Comparison of ENCODE assay signal across 10 mouse cellular contexts in genomic region chr9:111957799-111958198, GRCm38 (mm10).
DNase-seq lines count a peak whose midpoint lies in the region; ATAC-seq and TF ChIP-seq lines count a peak whose summit lies in the region.
"Had no signal": no experiment of that assay in that cellular context is flagged by ENCODE, and none has a peak within 500 bp of the region (broad histone marks: within the 10 kb centered on the region; RNA-seq: fewer than 3 reads in every experiment).

No protein-coding gene starts in this region.

- no peak overlapping the region for H3K27ac ChIP-seq in heart, embryonic 11.5 days (ENCODE audit: low read depth, low read length)
- H3K27ac ChIP-seq in midbrain, embryonic 14.5 days (replicated peaks; ENCODE audit: low read depth, low read length) = no peak overlapping the region
- H3K27ac ChIP-seq in midbrain, embryonic 10.5 days (replicated peaks) = no peak overlapping the region
- no peak overlapping the region for H3K27ac ChIP-seq in bone marrow, adult 2 months (ENCODE audit: control insufficient read depth, insufficient read depth, low read depth, low read length, poor library complexity)
- H3K27ac ChIP-seq in stomach, postnatal 0 days (replicated peaks) = no peak overlapping the region
- H3K27ac ChIP-seq: heart, embryonic 15.5 days had no signal

- H3K9ac ChIP-seq in heart, embryonic 11.5 days (ENCODE audit: low read depth, low read length) = no peak overlapping the region
- H3K9ac ChIP-seq in midbrain, embryonic 14.5 days (replicated peaks; ENCODE audit: low read length) = no peak overlapping the region
- no peak overlapping the region for H3K9ac ChIP-seq in stomach, postnatal 0 days (ENCODE audit: low read length)
- H3K9ac ChIP-seq: heart, embryonic 15.5 days had no signal

- TF ChIP-seq CTCF in bone marrow, adult 2 months (IDR thresholded peaks at IDR 0.05; ENCODE audit: control insufficient read depth, insufficient read depth, low read length) = peak; percentile 31; the same call in 1 of the 2 replicates
- TF ChIP-seq CTCF in stomach, postnatal 0 days (IDR thresholded peaks at IDR 0.05; ENCODE audit: low read depth) = peak; percentile 64

- H3K4me2 ChIP-seq in heart, embryonic 11.5 days = no peak overlapping the region
- H3K4me2 ChIP-seq in midbrain, embryonic 14.5 days (ENCODE audit: low read length) = no peak overlapping the region
- H3K4me2 ChIP-seq in stomach, postnatal 0 days (replicated peaks; ENCODE audit: low read depth) = no peak overlapping the region
- H3K4me2 ChIP-seq: heart, embryonic 15.5 days had no signal

- H3K4me3 ChIP-seq in heart, embryonic 11.5 days (ENCODE audit: low read depth, low read length) = no peak overlapping the region
- no peak overlapping the region for H3K4me3 ChIP-seq in midbrain, embryonic 14.5 days (replicated peaks; ENCODE audit: low read depth, low read length)
- no peak overlapping the region for H3K4me3 ChIP-seq in midbrain, embryonic 10.5 days
- H3K4me3 ChIP-seq in bone marrow, adult 2 months (replicated peaks; ENCODE audit: control insufficient read depth, low read depth, low read length) = no peak overlapping the region
- H3K4me3 ChIP-seq in stomach, postnatal 0 days (ENCODE audit: low read depth, low read length) = no peak overlapping the region
- H3K4me3 ChIP-seq: heart, embryonic 15.5 days had no signal

- H3K4me1 ChIP-seq in heart, embryonic 11.5 days (ENCODE audit: control insufficient read depth, insufficient read depth, low read length) = no peaks in the 10 kb centered on the region
- H3K4me1 ChIP-seq in midbrain, embryonic 14.5 days (ENCODE audit: control insufficient read depth, insufficient read depth, low read length) = no peaks in the 10 kb centered on the region
- no peaks in the 10 kb centered on the region for H3K4me1 ChIP-seq in midbrain, embryonic 10.5 days
- H3K4me1 ChIP-seq in bone marrow, adult 2 months (ENCODE audit: control insufficient read depth, insufficient read depth, low read length) = no peaks in the 10 kb centered on the region
- H3K4me1 ChIP-seq in stomach, postnatal 0 days (replicated peaks; ENCODE audit: control insufficient read depth, insufficient read depth) = no peaks in the 10 kb centered on the region
- H3K4me1 ChIP-seq: heart, embryonic 15.5 days had no signal

- no peak for ATAC-seq in heart, embryonic 11.5 days (replicated peaks; ENCODE audit: insufficient number of reproducible peaks, low FRiP score, low TSS enrichment)
- no peak for ATAC-seq in midbrain, embryonic 14.5 days (ENCODE audit: low FRiP score, low TSS enrichment)
- no peak for ATAC-seq in stomach, postnatal 0 days (ENCODE audit: low FRiP score, low TSS enrichment)

- no peak for TF ChIP-seq POLR2A in bone marrow, adult 2 months (IDR thresholded peaks at IDR 0.05; ENCODE audit: borderline replicate concordance, control insufficient read depth, low read depth, low read length)

- no peaks in the 10 kb centered on the region for H3K9me3 ChIP-seq in heart, embryonic 11.5 days (replicated peaks; ENCODE audit: control insufficient read depth, low read length)
- no peaks in the 10 kb centered on the region for H3K9me3 ChIP-seq in midbrain, embryonic 14.5 days (ENCODE audit: control insufficient read depth, low read length)
- H3K9me3 ChIP-seq in midbrain, embryonic 10.5 days (replicated peaks) = peaks cover 9% of the 10 kb centered on the region; the same call in 1 of the 2 replicates
- no peaks in the 10 kb centered on the region for H3K9me3 ChIP-seq in stomach, postnatal 0 days (ENCODE audit: control insufficient read depth, low read length)
- H3K9me3 ChIP-seq: heart, embryonic 15.5 days had no signal

- no peaks in the 10 kb centered on the region for H3K27me3 ChIP-seq in heart, embryonic 11.5 days (ENCODE audit: control insufficient read depth, insufficient read depth, low read length)
- H3K27me3 ChIP-seq in midbrain, embryonic 14.5 days (ENCODE audit: control insufficient read depth, insufficient read depth, low read length) = no peaks in the 10 kb centered on the region
- no peaks in the 10 kb centered on the region for H3K27me3 ChIP-seq in midbrain, embryonic 10.5 days (ENCODE audit: low read depth, poor library complexity, severe bottlenecking)
- H3K27me3 ChIP-seq in stomach, postnatal 0 days (ENCODE audit: control insufficient read depth, insufficient read depth, low read length) = no peaks in the 10 kb centered on the region
- H3K27me3 ChIP-seq: heart, embryonic 15.5 days had no signal

- TF ChIP-seq EP300 in stomach, postnatal 0 days (optimal IDR thresholded peaks at IDR 0.05) = no peak

- peak; percentile 49 for DNase-seq in heart, adult 11 months
- DNase-seq in midbrain, embryonic 14.5 days = peak; percentile 34
- DNase-seq in midbrain, embryonic 10.5 days (ENCODE audit: low spot score) = no peak
- DNase-seq in stomach, postnatal 0 days (ENCODE audit: low spot score) = no peak
- no peak for DNase-seq in adrenal gland, adult 2 months
- DNase-seq: kidney, adult 8-10 months; thymus, adult 2 months had no signal

- H3K36me3 ChIP-seq in heart, embryonic 11.5 days (ENCODE audit: control insufficient read depth, insufficient read depth, low read length) = no peaks in the 10 kb centered on the region
- no peaks in the 10 kb centered on the region for H3K36me3 ChIP-seq in midbrain, embryonic 14.5 days (ENCODE audit: control insufficient read depth, insufficient read depth, low read length)
- no peaks in the 10 kb centered on the region for H3K36me3 ChIP-seq in midbrain, embryonic 10.5 days
- no peaks in the 10 kb centered on the region for H3K36me3 ChIP-seq in stomach, postnatal 0 days (ENCODE audit: control insufficient read depth, insufficient read depth, low read length)
- H3K36me3 ChIP-seq: heart, embryonic 15.5 days had no signal

- 45% methylated on average over 2 of the region's 2 CpGs for WGBS in heart, embryonic 11.5 days (ENCODE audit: insufficient replicate concordance)
- WGBS in midbrain, embryonic 14.5 days = 52% methylated on average over 2 of the region's 2 CpGs
- 48% methylated on average over 2 of the region's 2 CpGs for WGBS in midbrain, embryonic 10.5 days
- WGBS in bone marrow, adult 2 months = 45% methylated on average over 2 of the region's 2 CpGs
- 49% methylated on average over 2 of the region's 2 CpGs for WGBS in stomach, postnatal 0 days

Comparison
In these comparisons a context has a peak if more than half of its experiments do, and no peak if none do; other contexts are left out.
1. DNase-seq: peak in heart, adult 11 months (single experiment) and midbrain, embryonic 14.5 days (single experiment); none in midbrain, embryonic 10.5 days (single experiment), stomach, postnatal 0 days (single experiment) and adrenal gland, adult 2 months (single experiment).